Mouse (Mus musculus) left cerebral cortex, postnatal 10 days (tissue): ENCODE results near the gene Barx2. TPM values are rescaled to one million over a fixed set of nuclear protein-coding genes. Genes with fewer than 3 reads are reported as not detected.

Experiments used
- DNase-seq, 2 experiments: peaks; one replicate each; pipeline ENCODE4 v3.0.0; 2021 to 2022; ENCODE audit warnings: low spot score in 2 of 2, mixed read lengths in 1 of 2; ENCODE audit errors: extremely low spot score in 1 of 2
- intact Hi-C: fragments of 180-260 bp; cut with DNase I; formaldehyde crosslinking; loops from one replicate; pipeline ENCODE4 v1.15.1; 2025
- total RNA-seq, 2 experiments: library from RNA; stranded (reverse); gene quantifications; 2 replicates each; pipeline ENCODE4 v1.2.3; 2021

The Barx2 gene
- total RNA-seq, 2 experiments from 2014 or later = 7.6 to 9.2 TPM

GRCm38 (mm10) chr9:31841108-31841815 lies 72.0 kb downstream of the Barx2 start:
- DNase-seq = no peak
- intact Hi-C loops = no loop called here

- intact Hi-C loops = no loop called here
- no peak for DNase-seq
Measured at GRCm38 (mm10) chr9:31840571-31840970, 72.7 kb downstream of the Barx2 start.

- no peak for DNase-seq
- intact Hi-C loops = no loop called here
Measured at GRCm38 (mm10) chr9:31840037-31840436, 73.2 kb downstream of the Barx2 start.

GRCm38 (mm10) chr9:31839106-31840027 lies 73.9 kb downstream of the Barx2 start:
- no peak for DNase-seq
- intact Hi-C loops = no loop called here

GRCm38 (mm10) chr9:31838047-31838446 lies 75.2 kb downstream of the Barx2 start:
- DNase-seq = no peak
- intact Hi-C loops = no loop called here

GRCm38 (mm10) chr9:31808753-31809152 lies 104.5 kb downstream of the Barx2 start:
- DNase-seq = no peak
- intact Hi-C loops = no loop called here

GRCm38 (mm10) chr9:31802641-31803040 lies 110.6 kb downstream of the Barx2 start:
- DNase-seq = no peak
- intact Hi-C loops = no loop called here

Other genes starting within 250 kb of the Barx2 start
- 100 to 1,000 TPM; 277 to 288 TPM for gene Arhgap32, start 202.7 kb upstream of the Barx2 start, total RNA-seq